Mouse (Mus musculus) heart, postnatal 0 days (tissue): Measurements from ENCODE around the gene Lrrc42.

Experiments used
- CTCF ChIP-seq: IDR thresholded peaks from 2 replicates; pipeline ENCODE4 v1.5.1; 2016; ENCODE audit warnings: antibody characterized with exemption, control low read depth, low read depth
- EP300 ChIP-seq: IDR thresholded peaks from 2 replicates; pipeline ENCODE4 v1.6.1; 2016; ENCODE audit warnings: antibody characterized with exemption, low read depth

GRCm38 (mm10) chr4:107208880-107209279, 44.5 kb downstream of the Lrrc42 start, which contains the start of gene Ldlrad1:
- no peak for TF ChIP-seq EP300
- TF ChIP-seq CTCF, result no peak
